Mouse (Mus musculus): ENCODE measurements around the gene Mettl24.

Gene Mettl24

DNA sequence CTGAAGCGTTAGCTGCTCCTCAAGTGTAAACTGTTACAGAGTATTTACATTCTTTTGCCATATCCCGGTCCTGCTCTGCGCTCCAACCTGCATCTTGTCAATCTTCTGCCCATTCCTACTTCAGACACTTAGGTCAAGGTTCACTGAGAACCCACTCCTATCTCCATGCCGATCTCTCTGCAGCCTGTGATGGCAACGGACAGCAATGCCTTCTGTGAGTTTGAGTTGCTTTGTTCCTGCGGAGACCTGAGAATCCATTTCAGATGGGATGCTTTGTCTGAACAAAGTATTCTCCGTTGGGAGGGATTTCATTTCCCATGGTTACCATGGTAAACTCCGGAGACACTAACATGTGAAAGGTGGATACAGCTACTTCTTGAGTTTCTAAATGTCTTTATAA is 2.6 kb downstream of the Mettl24 start:
- no peak for DNase-seq

DNA sequence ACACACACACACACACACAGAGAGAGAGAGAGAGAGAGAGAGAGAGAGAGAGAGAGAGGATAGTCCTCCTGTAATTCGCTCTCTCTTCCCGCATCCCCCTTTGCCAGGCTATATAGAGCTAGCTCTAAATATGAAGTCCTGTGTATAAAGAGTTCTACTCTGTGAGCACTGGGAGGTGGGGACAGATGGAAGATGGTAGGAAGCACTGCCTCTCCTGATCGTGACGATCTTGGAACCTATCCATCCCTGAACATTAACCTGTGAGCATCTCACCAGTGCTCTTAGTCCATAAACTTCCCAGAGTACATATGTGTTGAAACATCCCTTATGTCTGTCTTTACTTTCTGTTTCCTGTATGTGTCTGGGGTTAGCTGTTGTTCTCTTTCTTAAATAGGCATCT is 3.9 kb downstream of the Mettl24 start:
- no peak for DNase-seq

DNA sequence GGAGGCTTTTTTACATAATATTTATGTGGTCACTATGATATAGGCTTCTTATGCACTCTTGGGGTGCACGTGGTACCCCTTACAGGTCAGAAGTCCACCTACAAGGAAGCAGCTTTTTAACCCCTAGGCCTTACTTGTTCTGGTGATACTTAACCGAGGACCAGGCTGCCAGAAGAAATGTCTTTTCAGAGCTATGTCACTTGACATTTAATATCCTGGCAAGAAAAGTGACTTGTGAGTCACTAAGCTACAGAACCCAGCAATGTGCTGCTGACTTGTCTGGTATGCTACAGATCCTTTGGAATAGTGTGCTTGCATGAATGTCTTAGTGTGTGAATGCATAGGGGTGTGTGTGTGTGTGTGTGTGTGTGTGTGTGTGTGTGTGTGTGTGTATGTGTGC is 4.3 kb downstream of the Mettl24 start:
- DNase-seq = no peak

DNA sequence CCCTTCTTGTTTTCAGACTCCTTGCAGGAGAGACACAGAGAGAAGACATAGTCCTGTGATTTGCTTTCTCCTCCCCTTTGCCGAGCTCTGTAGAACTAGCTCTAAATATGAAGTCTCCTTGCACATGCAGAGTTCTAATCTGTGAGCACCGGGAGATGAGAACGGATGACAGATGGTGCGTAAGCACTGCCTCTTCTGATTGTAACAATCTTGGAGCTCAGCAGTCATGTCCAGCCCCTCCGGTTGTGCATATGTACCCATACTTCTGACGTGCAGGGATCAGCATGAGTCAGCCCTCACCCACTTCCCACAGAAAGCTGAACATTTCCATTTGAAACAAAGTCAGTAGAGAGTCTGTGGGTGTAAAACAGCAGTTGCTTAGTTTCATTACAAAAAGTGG is 5.2 kb downstream of the Mettl24 start:
- DNase-seq = no peak

DNA sequence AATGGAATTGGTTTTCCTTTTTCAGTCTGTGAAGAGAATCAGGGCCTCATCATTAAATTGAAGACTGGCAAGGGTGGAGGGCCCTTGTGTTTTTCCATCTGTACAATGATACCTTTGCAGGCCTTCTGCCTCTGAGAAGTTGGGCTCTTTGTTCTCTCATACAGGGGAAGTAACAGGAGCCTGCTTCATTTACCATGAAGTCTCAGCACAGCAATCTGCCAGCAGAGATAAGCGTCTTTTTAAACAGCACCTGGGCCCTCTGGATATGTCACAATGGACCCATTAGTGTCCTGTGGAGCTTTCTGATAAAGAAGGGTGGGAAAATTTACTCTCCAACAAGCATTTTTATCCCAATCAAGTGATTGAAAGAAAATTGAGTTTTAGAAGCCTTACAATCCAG is 5.8 kb downstream of the Mettl24 start:
- no peak for DNase-seq

DNA sequence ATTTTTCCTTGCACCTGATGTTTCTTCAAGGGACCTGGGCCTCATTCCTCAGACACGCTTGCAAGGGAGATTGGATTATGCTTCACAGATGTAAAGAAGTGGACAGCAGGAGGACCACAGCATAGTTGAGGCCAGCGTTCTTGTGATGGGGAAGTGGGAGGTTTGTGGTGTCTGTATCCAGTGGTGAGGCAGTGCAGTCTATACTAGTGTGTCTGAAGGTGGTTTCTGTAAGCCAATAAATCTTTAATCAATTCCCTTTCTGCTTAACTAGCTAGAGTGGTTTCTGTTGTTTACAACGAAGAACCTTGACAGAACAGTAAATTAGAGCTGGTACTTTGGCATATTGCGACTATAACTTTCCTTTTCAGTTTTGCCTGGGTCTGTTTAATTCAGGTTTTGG is 15.6 kb downstream of the Mettl24 start:
- DNase-seq = no peak

DNA sequence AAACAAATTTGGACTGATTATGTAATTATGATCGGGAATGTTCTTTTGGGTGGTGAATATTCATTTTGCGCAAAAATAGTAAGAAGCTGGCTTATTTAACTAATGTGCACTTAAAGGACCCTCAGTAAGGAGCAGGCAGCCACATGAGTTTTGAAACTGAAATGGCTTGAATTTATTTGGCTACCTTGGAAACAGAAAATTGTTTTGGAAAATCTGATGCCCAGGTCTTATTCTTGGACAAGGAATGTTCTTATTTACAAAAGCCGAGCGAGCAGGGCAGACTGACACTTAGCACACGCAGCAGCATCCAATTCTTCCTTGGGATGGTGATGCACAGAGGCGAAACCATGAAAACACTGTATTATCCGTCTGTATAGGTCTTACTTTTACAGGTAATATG is 28.0 kb downstream of the Mettl24 start:
- DNase-seq = peak; percentile 58

DNA sequence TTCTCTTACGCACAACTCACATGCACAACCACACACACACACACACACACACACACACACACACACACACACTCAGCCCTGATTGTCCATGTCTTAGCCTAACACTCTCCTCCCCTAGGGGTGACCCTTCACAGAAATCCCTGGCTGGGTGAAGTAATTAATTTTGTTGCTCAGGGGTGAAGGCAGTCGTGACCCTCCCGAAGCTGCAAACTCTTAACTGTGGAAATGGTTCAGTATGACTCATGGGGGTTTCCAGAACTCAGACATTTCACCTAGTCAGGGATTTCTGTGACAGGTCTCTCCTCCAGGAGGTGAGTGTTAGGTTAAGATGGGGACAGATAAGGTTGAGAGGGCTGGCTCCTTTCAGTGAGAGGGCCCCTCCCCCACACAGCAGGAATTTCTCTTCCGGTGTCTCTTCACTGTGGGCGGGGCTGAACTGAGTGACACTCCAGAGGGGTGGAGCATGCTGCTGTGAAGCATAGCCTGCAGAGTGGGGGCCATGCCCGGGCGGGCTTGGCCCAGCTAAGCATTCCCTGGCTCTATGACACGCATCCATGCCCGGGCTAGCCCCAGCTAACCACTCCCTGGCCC is 30.0 kb downstream of the Mettl24 start:
- peak; percentile 48 for DNase-seq

DNA sequence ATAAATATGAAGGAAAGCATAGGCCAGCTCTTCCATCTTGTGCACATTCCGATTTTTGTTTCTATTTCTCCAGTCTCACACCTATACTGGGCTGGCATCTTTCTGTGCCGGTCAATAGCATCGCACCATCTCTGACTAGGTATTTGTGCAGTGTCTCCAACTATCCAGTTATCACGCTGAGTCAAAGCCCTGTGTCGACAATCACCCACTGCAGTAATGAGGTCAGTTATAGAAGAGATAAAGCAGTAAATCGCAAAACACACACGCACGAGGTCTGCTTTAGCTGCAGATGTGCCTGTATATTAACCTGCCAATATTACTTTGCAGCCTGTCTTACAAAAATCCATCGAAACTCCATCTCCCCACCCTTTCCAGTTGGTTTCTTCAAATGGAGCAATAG is 30.7 kb downstream of the Mettl24 start:
- no peak for DNase-seq

DNA sequence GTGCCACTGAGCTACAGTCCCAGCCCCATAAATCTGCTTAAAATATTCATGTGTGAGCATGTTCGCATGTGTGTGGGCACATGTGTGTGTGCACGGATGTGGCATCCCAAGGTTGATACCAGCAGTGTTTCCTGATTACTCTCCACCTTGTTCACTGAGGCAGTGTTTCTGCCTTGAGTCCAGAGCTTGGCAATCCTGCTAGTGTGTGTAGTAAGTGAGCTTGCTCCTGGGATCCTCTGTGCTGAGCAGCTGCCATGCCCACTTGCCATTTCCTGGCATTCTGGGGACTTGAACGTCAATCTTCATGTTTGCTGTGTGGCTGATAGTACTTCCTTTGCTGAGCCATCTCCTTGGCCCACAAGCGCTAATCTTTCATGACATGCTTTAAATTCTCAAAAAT is 32.1 kb downstream of the Mettl24 start:
- DNase-seq = peak; percentile 40

DNA sequence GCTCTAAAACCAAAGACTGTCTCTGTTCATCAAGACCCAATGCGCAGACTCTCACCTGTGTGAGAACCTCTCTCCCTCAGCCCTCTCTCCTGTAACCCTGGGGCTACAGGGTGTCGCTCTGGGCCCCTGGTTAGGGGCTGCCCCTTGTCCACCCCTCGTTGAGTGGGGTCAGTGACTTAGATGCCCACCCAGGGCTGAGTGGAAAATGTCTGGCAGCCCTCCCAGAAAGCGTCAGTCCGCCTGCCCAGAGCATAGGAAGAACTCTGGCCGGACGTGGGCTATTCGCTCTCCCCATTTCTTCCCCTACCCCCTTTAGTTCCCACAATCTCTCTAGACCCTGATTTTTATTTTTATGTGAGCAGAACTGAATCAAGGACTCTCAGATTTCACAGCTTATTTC is 33.2 kb downstream of the Mettl24 start:
- no peak for DNase-seq

DNA sequence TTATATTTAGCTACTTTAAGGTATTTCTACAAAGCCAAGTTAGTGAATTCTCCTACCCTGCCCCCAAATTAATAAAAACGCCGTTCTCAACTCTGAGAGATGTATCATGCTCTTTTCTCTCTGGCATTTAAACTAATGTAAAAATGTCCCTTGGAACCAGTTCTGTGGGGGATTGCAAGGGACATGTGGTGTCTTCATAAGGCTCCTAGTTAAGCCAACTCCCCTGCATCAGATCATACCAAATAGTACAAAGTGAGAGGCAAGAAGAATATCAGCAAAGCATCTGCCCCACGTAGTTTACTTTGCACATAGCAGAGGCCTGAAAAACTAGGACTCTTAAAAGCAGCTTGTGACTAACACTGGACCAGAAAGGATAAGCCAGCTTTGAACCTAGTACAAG is 33.6 kb downstream of the Mettl24 start:
- DNase-seq = no peak

DNA sequence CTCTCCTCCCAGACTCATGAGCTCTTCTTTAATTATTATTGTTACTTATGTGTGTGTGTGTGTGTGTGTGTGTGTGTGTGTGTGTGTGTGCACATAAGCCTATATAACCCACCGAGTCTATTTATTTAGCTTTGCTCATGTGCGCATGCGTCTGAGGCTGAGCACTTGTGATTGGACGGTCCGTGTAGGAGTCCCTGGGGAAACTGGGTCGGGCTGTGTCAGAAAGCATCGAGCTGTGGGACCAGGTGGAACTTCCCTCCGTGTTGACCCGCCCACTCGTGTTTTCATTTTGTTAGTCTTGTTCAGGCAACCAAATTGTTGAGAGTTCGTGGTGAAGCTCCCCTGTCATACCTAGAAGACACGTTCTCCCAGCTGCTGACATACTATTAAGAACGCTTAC is 35.3 kb downstream of the Mettl24 start:
- DNase-seq = no peak

DNA sequence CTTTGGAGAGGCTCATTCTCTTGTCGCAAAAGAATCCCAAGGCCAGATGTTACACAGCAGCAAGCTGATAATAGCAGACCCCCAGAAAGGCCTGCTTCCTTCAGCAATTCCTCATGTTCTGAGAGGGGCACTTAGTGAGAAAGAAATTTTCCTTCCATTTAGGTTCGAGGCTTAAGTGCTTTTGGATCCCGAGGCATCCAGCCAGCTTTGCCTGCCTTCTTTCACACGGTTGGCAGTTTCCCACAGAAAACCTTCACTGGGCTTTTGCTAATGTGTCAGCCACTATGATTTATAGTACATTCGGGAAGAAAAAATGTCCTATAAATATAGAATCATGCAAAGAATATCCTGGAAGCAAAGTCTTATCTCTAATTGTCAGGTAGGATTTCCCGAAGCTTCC is 36.0 kb downstream of the Mettl24 start:
- no peak for DNase-seq

DNA sequence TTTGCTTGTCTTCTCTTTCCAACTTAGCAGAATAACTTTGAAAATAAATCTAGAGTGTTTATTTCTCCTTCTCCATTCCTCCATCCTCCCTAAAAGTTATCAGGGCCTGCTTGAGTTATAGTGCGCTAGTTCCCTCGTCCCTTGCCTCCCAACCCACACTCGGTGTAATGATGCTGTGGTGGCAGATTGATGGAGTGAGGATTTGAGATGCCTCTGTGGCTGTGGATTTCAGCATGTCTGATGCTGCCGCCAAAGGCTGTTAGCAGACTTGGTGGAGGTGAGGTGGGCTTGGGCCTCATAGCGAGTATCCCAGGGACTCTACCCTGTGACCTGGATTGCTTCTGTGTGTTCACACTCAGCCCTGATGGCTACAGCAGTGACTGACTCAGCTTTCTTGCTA is 37.8 kb downstream of the Mettl24 start:
- no peak for DNase-seq

DNA sequence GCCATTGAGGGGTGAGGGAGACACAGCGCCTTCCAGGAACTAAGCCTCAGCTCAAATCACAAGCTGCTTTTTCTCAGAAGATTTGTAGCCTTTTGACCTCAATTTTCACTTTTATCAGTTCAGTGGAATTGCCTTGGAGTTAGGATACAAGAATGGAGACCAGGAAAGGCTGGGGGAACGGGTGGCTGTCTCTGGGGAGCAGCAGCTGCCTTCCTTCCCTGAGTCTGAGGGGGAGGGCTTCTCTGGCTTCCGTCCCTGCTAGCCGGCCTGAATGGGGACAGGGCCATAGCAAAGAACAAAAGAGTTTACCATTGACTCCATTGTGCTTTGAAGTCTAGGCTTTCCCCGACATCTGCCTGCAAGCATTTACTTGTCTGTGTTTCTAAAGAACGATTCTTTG is 41.3 kb downstream of the Mettl24 start:
- no peak for DNase-seq

DNA sequence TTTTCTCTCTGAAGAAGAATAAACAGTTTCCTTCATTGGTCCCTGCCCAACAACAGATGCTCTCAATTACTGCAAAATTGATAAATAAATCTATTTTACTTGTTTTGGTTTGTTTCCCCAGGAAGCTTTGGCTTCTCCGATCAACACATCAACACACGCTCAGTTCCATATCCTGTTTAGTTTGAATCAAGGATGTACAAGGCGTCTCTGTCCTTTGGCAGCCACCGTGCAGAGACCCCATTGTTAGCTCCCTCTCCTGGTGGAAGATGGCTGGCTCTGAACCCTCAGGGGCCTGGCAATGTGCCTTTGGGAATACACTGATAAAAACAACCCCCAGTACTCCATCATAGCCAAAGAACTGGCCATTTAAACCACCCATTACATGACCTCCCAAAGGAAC is 42.0 kb downstream of the Mettl24 start:
- peak; percentile 68 for DNase-seq

DNA sequence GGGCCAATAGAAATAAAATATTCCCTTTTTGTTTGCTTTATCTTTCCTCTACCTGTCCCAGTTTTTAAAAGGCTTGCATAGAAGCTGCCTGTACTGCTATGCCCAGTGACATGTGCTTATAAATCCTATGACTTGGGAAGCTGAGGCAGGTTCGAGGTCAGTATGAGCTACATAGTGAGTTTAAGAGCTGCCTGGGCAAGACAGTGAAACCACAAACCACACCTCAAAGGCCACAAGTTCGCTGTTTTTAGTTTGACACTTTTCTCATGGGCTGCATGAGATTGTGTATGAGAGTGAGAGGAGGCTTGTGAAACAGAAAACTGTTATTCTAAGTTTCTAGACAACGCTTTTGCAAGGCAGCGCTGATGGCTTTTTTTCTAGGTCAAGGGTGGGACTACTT is 42.4 kb downstream of the Mettl24 start:
- no peak for DNase-seq

DNA sequence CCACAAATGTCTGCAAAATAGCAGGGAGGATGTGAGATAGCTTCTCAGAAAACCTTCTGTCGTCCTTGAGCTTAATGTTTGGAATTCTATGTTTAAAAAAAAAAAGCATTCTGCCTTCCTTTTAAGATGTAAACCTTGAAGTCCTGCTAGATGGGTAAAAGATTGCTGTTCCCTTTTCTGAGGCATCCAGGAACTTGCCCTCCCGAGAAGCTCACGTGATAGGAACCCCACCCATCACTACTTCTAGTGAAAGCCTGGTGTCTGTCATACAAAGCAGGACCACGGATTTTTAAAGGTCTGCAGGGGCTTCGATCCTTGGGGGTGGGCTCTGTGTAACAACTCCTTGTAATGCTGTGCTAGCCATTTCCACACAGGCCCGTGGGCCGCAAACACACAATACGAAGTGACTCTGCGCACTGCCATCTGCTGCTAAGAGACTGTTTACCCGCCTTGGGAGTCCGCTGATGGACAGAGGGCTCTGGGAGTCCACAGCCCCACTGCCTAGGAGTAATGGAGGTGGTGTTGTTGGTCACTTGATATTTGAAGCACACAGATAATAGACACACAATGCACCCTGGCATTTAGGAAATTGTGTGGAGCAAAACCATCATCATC is 43.3 kb downstream of the Mettl24 start:
- no peak for DNase-seq

DNA sequence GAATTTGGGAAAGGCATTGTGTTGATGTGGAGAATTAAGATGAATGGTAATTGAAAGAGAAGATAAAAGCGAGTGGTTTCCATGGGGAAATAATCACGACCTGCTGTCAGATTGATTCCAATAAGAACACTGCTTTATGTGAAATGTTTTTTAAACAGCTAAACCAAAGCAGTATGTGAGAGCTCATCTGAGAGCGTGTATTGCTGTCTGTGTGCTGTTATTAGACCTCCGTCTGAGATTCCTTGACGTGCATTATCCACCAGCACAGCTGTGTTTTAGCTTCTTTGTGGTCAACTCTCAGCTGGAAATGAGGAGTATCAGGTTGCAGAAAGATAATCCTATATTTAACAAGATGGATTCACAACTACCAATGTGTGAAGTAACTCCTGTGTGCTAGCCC is 43.9 kb downstream of the Mettl24 start:
- DNase-seq = no peak

DNA sequence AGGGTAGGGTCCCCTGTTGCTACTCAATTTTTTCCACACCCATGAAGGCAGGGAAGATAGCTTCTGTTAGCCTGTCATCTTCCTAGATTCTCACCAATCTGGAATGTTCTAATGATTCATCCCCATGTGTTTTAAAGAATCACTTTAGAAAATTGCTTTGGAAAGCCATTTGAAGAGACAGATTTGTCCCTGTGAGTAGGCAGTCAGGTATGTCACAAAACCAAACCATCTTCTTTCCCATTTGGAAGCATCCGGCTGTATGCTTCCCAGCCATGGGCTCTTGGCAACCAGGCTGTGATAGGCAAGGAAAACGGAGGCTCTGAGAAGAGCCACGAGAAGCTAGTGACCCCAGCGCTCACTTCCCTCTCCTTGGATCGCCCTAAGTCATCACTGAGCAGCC is 47.1 kb downstream of the Mettl24 start:
- no peak for DNase-seq

DNA sequence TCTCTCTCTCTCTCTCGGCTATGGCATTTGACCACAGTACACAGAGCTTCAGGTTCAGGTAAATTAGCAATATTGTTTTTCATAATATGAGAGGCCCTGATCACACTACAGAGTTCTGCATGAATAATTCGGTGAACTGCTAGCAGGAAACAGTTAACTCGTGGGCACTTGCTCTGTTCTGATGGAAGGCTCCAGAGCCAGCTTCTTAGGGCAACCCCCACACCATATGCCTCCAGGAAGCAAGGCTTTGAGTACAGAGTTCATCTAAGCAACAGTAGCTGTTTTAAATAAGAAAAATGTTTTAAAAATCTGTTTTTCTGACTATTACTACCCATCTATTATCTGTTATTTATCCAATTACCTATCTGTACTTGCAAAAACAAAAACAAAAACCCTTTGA is 50.2 kb downstream of the Mettl24 start:
- DNase-seq = no peak

DNA sequence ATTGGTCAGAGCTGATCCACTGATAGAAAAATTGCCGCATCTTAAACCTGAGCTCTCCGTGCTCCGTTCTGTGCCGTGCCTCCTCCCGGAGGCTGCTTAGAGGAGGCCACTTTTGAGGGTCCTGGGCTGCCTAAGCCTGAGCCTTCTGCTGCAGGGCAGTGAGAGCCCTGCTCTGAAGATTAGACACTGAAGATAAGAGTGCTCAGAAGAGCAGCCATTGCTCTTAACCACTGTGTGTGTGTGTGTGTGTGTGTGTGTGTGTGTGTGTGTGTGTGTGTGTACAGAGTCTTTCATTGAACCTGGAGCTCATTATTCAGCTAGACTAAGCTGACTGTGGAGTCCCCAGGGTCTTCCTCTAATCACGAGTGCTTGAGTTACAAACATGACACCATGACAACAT is 53.1 kb downstream of the Mettl24 start:
- DNase-seq = no peak

DNA sequence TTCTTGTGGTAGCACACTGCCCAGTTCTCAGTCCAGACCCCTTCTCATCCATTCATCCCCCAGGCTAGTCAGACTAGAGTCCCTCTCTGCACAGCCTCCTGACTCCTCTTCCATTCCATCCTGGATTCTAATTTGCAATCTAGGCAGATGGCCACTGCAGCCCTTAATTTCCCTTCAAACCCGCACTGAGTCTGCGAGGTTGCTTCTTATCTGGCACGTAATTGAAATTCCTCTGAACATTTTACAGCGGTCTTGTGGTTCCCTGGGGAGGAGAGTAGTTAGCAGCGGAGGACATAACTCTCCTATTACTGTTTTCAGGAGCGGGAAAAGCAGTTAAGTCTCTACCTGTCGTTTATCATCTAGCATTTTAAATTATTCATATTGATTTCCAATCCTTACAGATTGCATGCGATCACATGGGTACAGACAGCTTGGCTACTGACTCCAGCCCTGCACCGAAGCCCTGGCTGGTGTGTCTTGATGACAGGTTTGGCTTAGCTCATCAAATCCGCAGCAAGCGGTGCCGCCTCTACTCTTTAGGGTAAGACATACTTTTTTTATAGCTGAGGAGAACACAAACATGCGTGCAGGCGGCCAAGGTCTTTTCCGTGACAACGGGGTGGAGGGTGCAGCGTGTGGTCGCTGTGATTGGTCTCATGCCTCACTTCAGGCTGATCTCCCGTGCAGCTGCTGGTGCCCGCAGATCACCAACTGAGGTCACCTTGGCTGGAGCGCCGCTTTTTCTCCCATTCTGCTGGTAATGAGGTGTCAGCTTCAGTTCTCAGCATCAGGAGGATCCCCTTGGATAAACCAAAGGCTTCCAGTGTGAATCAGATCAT is 54.4 kb downstream of the Mettl24 start:
- no peak for DNase-seq

DNA sequence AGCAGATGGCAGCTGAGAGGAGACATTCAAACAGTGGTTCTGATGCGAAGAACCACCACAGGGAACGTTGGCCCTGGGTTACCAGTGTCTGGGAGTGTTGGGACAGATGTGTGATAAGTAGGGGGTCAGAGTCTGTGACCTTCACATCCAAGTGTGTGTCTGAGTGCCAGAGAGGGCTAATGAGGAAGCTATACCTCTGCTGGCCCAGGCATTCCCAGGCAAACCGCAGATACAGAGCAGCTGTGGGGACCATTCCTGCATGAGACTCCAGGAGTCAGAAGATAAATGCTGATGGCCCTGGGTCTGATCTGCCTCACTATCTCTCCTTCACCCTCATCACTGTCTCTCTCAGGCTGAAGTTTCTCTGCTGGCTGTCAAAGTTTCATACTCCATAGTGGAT is 57.6 kb downstream of the Mettl24 start:
- no peak for DNase-seq

All from lung, postnatal 36 days (tissue).